Mouse (Mus musculus) limb, embryonic 12.5 days (tissue): ENCODE data around the gene Kcnh4. TPM values are rescaled to one million over a fixed set of nuclear protein-coding genes. Genes with fewer than 3 reads are reported as not detected.

ENCODE experiments used
- ATAC-seq: fragments of 200-750 bp; cut with Nextera tagmentation; 2 replicates; pipeline ENCODE4 v1.8.0; 2017; ENCODE audit warnings: low read depth, moderate TSS enrichment; ENCODE audit not compliant: insufficient number of reproducible peaks, insufficient read depth, low FRiP score, low TSS enrichment
- H3K27ac ChIP-seq: fragments of 300-500 bp; sonication (generic); 2 replicates; pipeline ENCODE4 v1.5.1; 2016; ENCODE audit warnings: mild to moderate bottlenecking, moderate library complexity
- H3K27me3 ChIP-seq: fragments of 300-500 bp; sonication (generic); 2 replicates; pipeline ENCODE4 v1.6.1; 2016; ENCODE audit warnings: mild to moderate bottlenecking, moderate library complexity
- H3K36me3 ChIP-seq: fragments of 300-500 bp; sonication (generic); 2 replicates; pipeline ENCODE4 v1.6.1; 2016; ENCODE audit warnings: mild to moderate bottlenecking, moderate library complexity
- H3K4me1 ChIP-seq: fragments of 300-500 bp; sonication (generic); replicated peaks from 2 replicates; pipeline ENCODE4 v1.6.1; 2016
- H3K4me2 ChIP-seq: fragments of 300-500 bp; sonication (generic); 2 replicates; pipeline ENCODE4 v1.6.1; 2016; ENCODE audit warnings: mild to moderate bottlenecking, moderate library complexity
- H3K4me3 ChIP-seq: fragments of 300-500 bp; sonication (generic); replicated peaks from 2 replicates; pipeline ENCODE4 v1.5.1; 2016; ENCODE audit warnings: mild to moderate bottlenecking
- H3K9ac ChIP-seq: fragments of 300-500 bp; sonication (generic); replicated peaks from 2 replicates; pipeline ENCODE4 v1.6.1; 2016; ENCODE audit warnings: mild to moderate bottlenecking, moderate library complexity
- H3K9me3 ChIP-seq: fragments of 300-500 bp; sonication (generic); 2 replicates; pipeline ENCODE4 v1.6.1; 2016; ENCODE audit warnings: mild to moderate bottlenecking, moderate library complexity
- WGBS: fragments of 180-500 bp; shearing (Covaris S2); methylation state at CpG from one replicate; pipeline ENCODE4 v1.1.7; 2016; 5-methylcytosine and 5-hydroxymethylcytosine counted together
- polyA plus RNA-seq: library from polyadenylated mRNA; unstranded; fragments of >200 nt; fragmentation: Nextera tagmentation; extraction: Ambion mirVana; gene quantifications from 2 replicates; pipeline ENCODE4 v1.2.1, GENCODE M21; 2016

The Kcnh4 gene
- polyA plus RNA-seq, 1 experiment from 2014 or later: not detected

DNA sequence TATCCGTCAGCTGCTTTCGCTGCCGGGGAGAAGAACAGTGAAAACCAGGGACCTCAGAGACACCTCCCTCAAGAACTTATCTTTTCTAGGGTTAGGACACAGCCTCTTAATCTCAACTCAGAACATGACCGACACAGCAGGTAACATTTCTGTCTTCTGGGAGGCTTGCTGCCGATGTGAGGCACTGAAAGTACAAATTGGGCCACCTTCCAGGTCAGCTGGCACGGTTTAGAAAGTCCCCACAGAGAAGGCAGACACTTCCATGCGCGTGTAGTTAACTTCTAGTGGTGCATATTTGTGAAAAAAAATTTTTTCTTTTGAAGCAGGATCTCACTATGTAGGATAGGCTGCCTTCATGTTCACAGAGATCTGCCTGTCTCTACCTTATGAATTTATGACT, 24.5 kb upstream of the Kcnh4 start:
- no peak overlapping the region for H3K9ac ChIP-seq
- H3K4me2 ChIP-seq: no peak overlapping the region
- peaks cover 21% of the 10 kb centered on the region for H3K4me1 ChIP-seq
- WGBS: 88% methylated on average over 8 of the region's 8 CpGs
- H3K4me3 ChIP-seq: no peak overlapping the region
- ATAC-seq: no peak
- no peak overlapping the region for H3K27ac ChIP-seq
- H3K36me3 ChIP-seq: peaks cover 62% of the 10 kb centered on the region
- no peaks in the 10 kb centered on the region for H3K9me3 ChIP-seq
- no peaks in the 10 kb centered on the region for H3K27me3 ChIP-seq

- Histone ChIP-seq H3K9ac (no peak overlapping the region), H3K27me3 (no peaks in the 10 kb centered on the region), H3K9me3 (no peaks in the 10 kb centered on the region), H3K4me3 (no peak overlapping the region), H3K27ac (no peak overlapping the region), H3K36me3 (peaks cover 62% of the 10 kb centered on the region), H3K4me1 (peaks cover 14% of the 10 kb centered on the region), H3K4me2 (no peak overlapping the region)
- no peak for ATAC-seq
- WGBS: 86% methylated on average over 13 of the region's 13 CpGs
These were observed 22.8 kb upstream of the Kcnh4 start for GRCm38 (mm10) chr11:100782568-100782967.

- H3K27ac ChIP-seq: no peak overlapping the region
- H3K4me3 ChIP-seq: no peak overlapping the region
- H3K9me3 ChIP-seq: no peaks in the 10 kb centered on the region
- peaks cover 57% of the 10 kb centered on the region for H3K36me3 ChIP-seq
- WGBS: 90% methylated on average over 15 of the region's 15 CpGs
- no peak overlapping the region for H3K4me2 ChIP-seq
- H3K9ac ChIP-seq: no peak overlapping the region
- H3K4me1 ChIP-seq: peaks cover 9% of the 10 kb centered on the region
- no peaks in the 10 kb centered on the region for H3K27me3 ChIP-seq
- no peak for ATAC-seq
These were observed 22.2 kb upstream of the Kcnh4 start for GRCm38 (mm10) chr11:100781763-100782475.

DNA sequence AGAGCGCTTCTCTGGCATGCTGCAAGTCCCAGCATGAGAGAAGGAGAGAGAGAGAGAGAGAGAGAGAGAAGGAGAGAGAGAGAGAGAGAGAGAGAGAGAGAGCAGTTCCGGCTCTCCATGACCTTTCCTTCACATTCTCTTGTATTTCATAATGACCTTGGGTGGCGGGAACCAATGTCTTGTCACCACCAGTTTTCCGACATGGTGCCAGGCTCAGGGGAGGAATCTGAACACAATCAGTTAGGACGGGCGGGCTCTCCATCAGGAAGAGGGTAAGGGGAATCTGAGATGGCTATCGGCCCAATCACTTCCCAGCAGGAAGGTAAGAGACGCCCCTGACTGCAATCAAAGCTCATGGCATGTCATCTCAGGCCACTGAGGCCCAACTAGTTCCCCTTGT, 20.5 kb upstream of the Kcnh4 start:
- no peak overlapping the region for H3K27ac ChIP-seq
- H3K36me3 ChIP-seq: peaks cover 48% of the 10 kb centered on the region; the same call in 1 of the 2 replicates
- WGBS: 76% methylated on average over 8 of the region's 8 CpGs
- H3K4me2 ChIP-seq: no peak overlapping the region
- H3K9me3 ChIP-seq: no peaks in the 10 kb centered on the region
- H3K9ac ChIP-seq: no peak overlapping the region
- H3K4me3 ChIP-seq: no peak overlapping the region
- no peaks in the 10 kb centered on the region for H3K4me1 ChIP-seq
- no peak for ATAC-seq
- H3K27me3 ChIP-seq: no peaks in the 10 kb centered on the region

GRCm38 (mm10) chr11:100778069-100778468, 18.3 kb upstream of the Kcnh4 start:
- ATAC-seq: no peak
- H3K4me1 ChIP-seq: no peaks in the 10 kb centered on the region
- WGBS: 78% methylated on average over 3 of the region's 3 CpGs

DNA sequence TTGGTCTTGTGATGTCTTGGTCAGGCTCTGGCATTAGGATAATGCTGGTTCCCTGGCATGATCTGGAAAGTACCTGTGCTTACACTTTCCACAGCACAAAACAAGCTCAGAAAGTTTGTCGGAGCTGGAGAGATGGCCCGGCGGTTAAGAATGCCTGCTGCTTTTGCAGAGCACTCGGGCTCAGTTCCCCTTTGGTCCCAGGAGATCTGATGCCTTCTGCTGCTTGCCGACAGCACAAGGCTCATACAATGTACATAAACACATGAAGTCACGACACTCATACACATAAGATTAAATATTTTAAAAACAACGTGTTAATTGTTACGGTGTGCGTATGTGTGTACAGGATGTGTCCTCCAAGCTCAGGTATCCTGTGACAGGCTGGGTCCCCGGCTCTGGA, 16.2 kb upstream of the Kcnh4 start:
- WGBS: 85% methylated on average over 10 of the region's 10 CpGs
- ATAC-seq: no peak
- Histone ChIP-seq H3K27me3 (no peaks in the 10 kb centered on the region), H3K4me2 (no peak overlapping the region), H3K36me3 (peaks cover 17% of the 10 kb centered on the region; the same call in 1 of the 2 replicates), H3K4me1 (no peaks in the 10 kb centered on the region), H3K9ac (no peak overlapping the region), H3K4me3 (no peak overlapping the region), H3K27ac (no peak overlapping the region), H3K9me3 (no peaks in the 10 kb centered on the region)

More at GRCm38 (mm10) chr11:100778069-100778468, 18.3 kb upstream of the Kcnh4 start:
- no peaks in the 10 kb centered on the region for H3K27me3 ChIP-seq
- H3K9ac ChIP-seq: no peak overlapping the region
- peaks cover 30% of the 10 kb centered on the region; the same call in 1 of the 2 replicates for H3K36me3 ChIP-seq
- no peaks in the 10 kb centered on the region for H3K9me3 ChIP-seq
- no peak overlapping the region for H3K4me2 ChIP-seq
- no peak overlapping the region for H3K4me3 ChIP-seq
- no peak overlapping the region for H3K27ac ChIP-seq

GRCm38 (mm10) chr11:100774261-100774660, 14.5 kb upstream of the Kcnh4 start:
- no peak for ATAC-seq
- H3K27me3 ChIP-seq: no peaks in the 10 kb centered on the region
- no peaks in the 10 kb centered on the region for H3K9me3 ChIP-seq
- H3K27ac ChIP-seq: no peak overlapping the region
- no peak overlapping the region for H3K9ac ChIP-seq
- no peak overlapping the region for H3K4me3 ChIP-seq
- peaks cover 7% of the 10 kb centered on the region for H3K4me1 ChIP-seq
- peaks cover 7% of the 10 kb centered on the region; the same call in 1 of the 2 replicates for H3K36me3 ChIP-seq
- H3K4me2 ChIP-seq: no peak overlapping the region
- 79% methylated on average over 4 of the region's 4 CpGs for WGBS

- H3K4me2 ChIP-seq: peak within 1 kb of the TSS; percentile 60
- no peak for ATAC-seq
- no peaks in the 10 kb centered on the region for H3K36me3 ChIP-seq
- no peaks in the 10 kb centered on the region for H3K27me3 ChIP-seq
- no peaks in the 10 kb centered on the region for H3K9me3 ChIP-seq
- H3K4me3 ChIP-seq: peak within 1 kb of the TSS; percentile 59
- H3K27ac ChIP-seq: peak within 1 kb of the TSS; percentile 62; the same call in 1 of the 2 replicates
- peak within 1 kb of the TSS; percentile 59 for H3K9ac ChIP-seq
- 17% methylated on average over 17 of the region's 17 CpGs for WGBS
- H3K4me1 ChIP-seq: peaks cover 7% of the 10 kb centered on the region
These were observed 11.1 kb upstream of the Kcnh4 start, which contains the start of gene Ghdc for GRCm38 (mm10) chr11:100770646-100771408. TSS of gene Ghdc (minus strand) at chr11:100770957.

DNA sequence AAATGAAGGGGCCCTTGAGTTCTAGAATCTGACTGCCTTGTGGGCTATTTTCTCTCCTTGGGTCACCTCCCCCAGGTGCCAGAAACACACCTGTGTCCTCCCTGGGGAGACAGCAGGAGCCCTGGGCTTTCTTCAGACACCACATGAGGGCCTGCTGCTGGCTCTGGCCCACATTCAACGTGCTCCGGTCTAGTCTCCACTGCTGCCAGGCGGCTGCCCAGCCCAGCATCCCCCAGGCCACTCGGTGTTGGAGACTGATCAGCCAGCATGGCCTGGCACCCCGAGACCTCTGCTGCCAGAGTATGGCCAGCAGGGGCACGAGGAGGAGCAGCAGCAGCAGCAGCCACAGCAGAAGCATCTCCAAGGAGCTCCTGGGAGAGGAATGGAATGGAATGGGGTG, 10.2 kb upstream of the Kcnh4 start:
- 63% methylated on average over 6 of the region's 6 CpGs for WGBS
- H3K9ac ChIP-seq: peak overlapping the region; percentile 59

GRCm38 (mm10) chr11:100767871-100768270, 8.1 kb upstream of the Kcnh4 start:
- H3K4me2 ChIP-seq: no peak overlapping the region
- no peak for ATAC-seq
- WGBS: 85% methylated on average over 5 of the region's 5 CpGs

More for the DNA sequence above, 10.2 kb upstream of the Kcnh4 start:
- ATAC-seq: no peak
- no peak overlapping the region for H3K27ac ChIP-seq
- no peaks in the 10 kb centered on the region for H3K27me3 ChIP-seq
- H3K36me3 ChIP-seq: no peaks in the 10 kb centered on the region
- H3K4me2 ChIP-seq: peak overlapping the region; percentile 60
- peaks cover 7% of the 10 kb centered on the region for H3K4me1 ChIP-seq
- peak overlapping the region; percentile 59 for H3K4me3 ChIP-seq
- H3K9me3 ChIP-seq: no peaks in the 10 kb centered on the region

DNA sequence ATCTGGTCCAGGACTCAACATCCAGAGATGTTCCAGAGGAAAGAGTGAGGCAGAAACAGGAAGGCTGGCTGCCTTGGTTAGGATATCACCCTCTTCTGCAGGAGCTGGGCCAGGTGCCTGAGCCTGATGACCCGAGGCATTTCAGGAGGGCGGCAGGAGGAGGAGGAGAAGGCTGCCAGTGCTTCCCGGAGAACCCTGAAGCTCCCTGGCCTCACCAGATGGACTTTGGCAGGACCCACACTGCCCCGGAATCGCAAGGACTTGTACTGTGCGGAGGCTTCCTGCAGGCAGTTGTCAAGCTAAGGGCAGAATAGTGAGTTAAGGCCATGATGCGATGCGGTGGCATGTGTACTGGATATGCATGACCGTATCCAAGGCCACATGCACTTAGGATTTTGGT, 7.0 kb upstream of the Kcnh4 start:
- Histone ChIP-seq H3K27ac (no peak overlapping the region), H3K4me1 (peaks cover 10% of the 10 kb centered on the region)
- WGBS: 80% methylated on average over 9 of the region's 9 CpGs

More at GRCm38 (mm10) chr11:100767871-100768270, 8.1 kb upstream of the Kcnh4 start:
- H3K36me3 ChIP-seq: no peaks in the 10 kb centered on the region
- H3K9ac ChIP-seq: no peak overlapping the region
- H3K27me3 ChIP-seq: peaks cover 7% of the 10 kb centered on the region
- no peak overlapping the region for H3K4me3 ChIP-seq
- H3K4me1 ChIP-seq: peaks cover 7% of the 10 kb centered on the region
- no peaks in the 10 kb centered on the region for H3K9me3 ChIP-seq
- no peak overlapping the region for H3K27ac ChIP-seq

More for the DNA sequence above, 7.0 kb upstream of the Kcnh4 start:
- Histone ChIP-seq H3K4me3 (no peak overlapping the region), H3K9me3 (no peaks in the 10 kb centered on the region), H3K36me3 (no peaks in the 10 kb centered on the region), H3K27me3 (peaks cover 18% of the 10 kb centered on the region), H3K9ac (no peak overlapping the region), H3K4me2 (no peak overlapping the region)
- ATAC-seq: no peak
